Mouse (Mus musculus) lung, postnatal 0 days (tissue): ENCODE data around the gene Mrpl23.

Experiments used
- CTCF ChIP-seq: IDR thresholded peaks from 2 replicates; pipeline ENCODE4 v1.5.1; 2016; ENCODE audit warnings: antibody characterized with exemption, mild to moderate bottlenecking
- EP300 ChIP-seq: IDR thresholded peaks from 2 replicates; pipeline ENCODE4 v1.6.1; 2016; ENCODE audit warnings: antibody characterized with exemption, mild to moderate bottlenecking, control low read depth

DNA sequence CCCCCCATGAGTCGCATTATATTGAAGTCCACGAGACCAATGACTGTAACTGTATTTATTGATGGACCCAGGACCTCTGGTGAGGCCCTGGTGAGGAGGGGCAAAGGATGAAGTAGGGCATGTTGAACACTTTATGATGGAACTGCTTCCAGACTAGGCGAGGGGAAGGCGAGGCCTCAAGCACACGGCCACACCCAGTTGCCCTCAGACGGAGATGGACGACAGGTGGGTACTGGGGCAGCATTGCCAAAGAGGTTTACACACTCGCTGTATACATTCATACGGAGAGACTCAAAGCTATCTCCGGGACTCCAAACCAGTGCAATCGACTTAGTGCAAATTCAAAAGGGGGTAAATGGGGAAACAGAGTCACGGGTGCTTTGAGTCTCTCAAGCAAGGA lies 43.0 kb downstream of the Mrpl23 start:
- TF ChIP-seq CTCF (no peak), EP300 (no peak)
